Mouse (Mus musculus) midbrain, embryonic 13.5 days (tissue): ENCODE measurements around the gene Dynlt1b. TPM values are rescaled to one million over a fixed set of nuclear protein-coding genes. Genes with fewer than 3 reads are reported as not detected.
"Not testable (repeated sequence)": the region's sequence is repeated elsewhere in the genome, so short reads cannot be mapped to it uniquely, and the experiment has no call there.

ENCODE experiments used
- ATAC-seq: fragments of 200-750 bp; cut with Nextera tagmentation; 2 replicates; pipeline ENCODE4 v1.8.0; 2017; ENCODE audit warnings: mild to moderate bottlenecking, moderate TSS enrichment, moderate library complexity
- H3K27ac ChIP-seq: fragments of 300-500 bp; sonication (generic); 2 replicates; pipeline ENCODE4 v1.5.1; 2015; ENCODE audit warnings: inconsistent platforms, mild to moderate bottlenecking, moderate library complexity
- H3K27me3 ChIP-seq: fragments of 300-500 bp; sonication (generic); 2 replicates; pipeline ENCODE4 v1.6.1; 2015; ENCODE audit warnings: mild to moderate bottlenecking, inconsistent platforms
- H3K36me3 ChIP-seq: fragments of 300-500 bp; sonication (generic); 2 replicates; pipeline ENCODE4 v1.6.1; 2015; ENCODE audit warnings: mild to moderate bottlenecking, inconsistent platforms
- H3K4me1 ChIP-seq: fragments of 300-500 bp; sonication (generic); replicated peaks from 2 replicates; pipeline ENCODE4 v1.6.1; 2015; ENCODE audit warnings: inconsistent platforms
- H3K4me2 ChIP-seq: fragments of 300-500 bp; sonication (generic); replicated peaks from 2 replicates; pipeline ENCODE4 v1.6.1; 2015; ENCODE audit warnings: moderate library complexity, mild to moderate bottlenecking, inconsistent platforms
- H3K4me3 ChIP-seq: fragments of 300-500 bp; sonication (generic); replicated peaks from 2 replicates; pipeline ENCODE4 v1.5.1; 2015; ENCODE audit warnings: mild to moderate bottlenecking, inconsistent platforms
- H3K9ac ChIP-seq: fragments of 300-500 bp; sonication (generic); replicated peaks from 2 replicates; pipeline ENCODE4 v1.6.1; 2015; ENCODE audit warnings: mild to moderate bottlenecking, inconsistent platforms
- H3K9me3 ChIP-seq: fragments of 300-500 bp; sonication (generic); 2 replicates; pipeline ENCODE4 v1.6.1; 2016; ENCODE audit warnings: mild to moderate bottlenecking, inconsistent platforms
- WGBS: fragments of 180-500 bp; shearing (Covaris S2); methylation state at CpG from one replicate; pipeline ENCODE4 v1.1.7; 2015; 5-methylcytosine and 5-hydroxymethylcytosine counted together
- polyA plus RNA-seq: library from polyadenylated mRNA; unstranded; fragments of >200 nt; fragmentation: Nextera tagmentation; extraction: Ambion mirVana; gene quantifications from 2 replicates; pipeline ENCODE4 v1.2.1, GENCODE M21; 2015

The Dynlt1b gene
- polyA plus RNA-seq, 1 experiment from 2014 or later, result 1,193 TPM

DNA sequence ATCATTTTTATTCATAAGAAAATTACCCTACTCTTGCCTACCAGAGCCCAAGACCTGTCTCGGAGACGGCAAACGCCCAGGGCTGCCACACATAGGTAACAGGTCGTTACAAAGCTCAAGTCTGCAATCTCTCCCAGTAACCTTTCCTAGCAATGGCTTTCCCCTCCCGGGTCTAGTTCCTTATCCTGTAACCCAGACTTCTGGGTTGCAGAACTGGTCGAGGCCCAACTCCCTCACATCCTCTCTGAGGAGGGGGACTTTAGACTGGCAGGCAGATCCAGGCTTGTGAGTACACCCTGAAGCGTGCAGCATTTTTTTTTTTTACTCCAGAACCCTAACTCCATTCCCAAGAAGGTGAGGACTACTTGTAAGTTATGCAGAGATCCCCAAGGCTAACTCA is 46.0 kb downstream of the Dynlt1b start:
- not testable (repeated sequence) for H3K27ac ChIP-seq, H3K27me3 ChIP-seq, H3K9me3 ChIP-seq, H3K36me3 ChIP-seq
- peak overlapping the region; percentile 78 for H3K9ac ChIP-seq
- peak; percentile 3; the same call in 1 of the 2 replicates for ATAC-seq
- H3K4me3 ChIP-seq, result peak overlapping the region; percentile 58
- WGBS, result 63% methylated on average over 7 of the region's 7 CpGs
- peaks cover 14% of the 10 kb centered on the region for H3K4me1 ChIP-seq
- peak overlapping the region; percentile 72 for H3K4me2 ChIP-seq

DNA sequence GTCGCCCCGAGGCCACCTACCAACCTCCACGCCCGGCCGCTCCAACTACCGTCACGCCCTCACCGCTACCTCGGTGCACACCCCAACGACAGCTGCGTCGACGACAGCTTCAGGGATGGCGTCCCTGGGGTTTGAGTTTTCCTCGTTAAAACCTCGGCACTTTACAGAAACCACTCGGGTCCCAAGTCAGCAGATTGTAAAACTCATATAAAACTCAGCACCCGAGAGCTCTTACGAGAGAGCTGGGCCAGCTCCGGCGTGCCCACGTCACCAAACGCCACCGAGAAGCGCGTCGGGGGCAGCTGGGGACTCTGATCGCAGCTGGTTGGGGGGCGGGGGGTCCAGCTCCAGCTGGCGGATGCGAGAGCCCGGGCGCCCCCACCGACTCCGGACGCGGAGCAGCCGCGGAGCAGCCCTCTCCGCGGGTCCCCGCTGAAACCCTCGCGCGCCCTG is 46.6 kb downstream of the Dynlt1b start:
- H3K4me2 ChIP-seq, result peak overlapping the region; percentile 72
- ATAC-seq, result peak; percentile 78
- H3K27ac ChIP-seq, result peak overlapping the region; percentile 75
- peak overlapping the region; percentile 78 for H3K9ac ChIP-seq
- H3K4me1 ChIP-seq, result peaks cover 14% of the 10 kb centered on the region
- H3K27me3 ChIP-seq, H3K36me3 ChIP-seq, H3K9me3 ChIP-seq: not testable (repeated sequence)
- WGBS, result under 1% methylated on average over 45 of the region's 45 CpGs
- H3K4me3 ChIP-seq, result peak overlapping the region; percentile 58

DNA sequence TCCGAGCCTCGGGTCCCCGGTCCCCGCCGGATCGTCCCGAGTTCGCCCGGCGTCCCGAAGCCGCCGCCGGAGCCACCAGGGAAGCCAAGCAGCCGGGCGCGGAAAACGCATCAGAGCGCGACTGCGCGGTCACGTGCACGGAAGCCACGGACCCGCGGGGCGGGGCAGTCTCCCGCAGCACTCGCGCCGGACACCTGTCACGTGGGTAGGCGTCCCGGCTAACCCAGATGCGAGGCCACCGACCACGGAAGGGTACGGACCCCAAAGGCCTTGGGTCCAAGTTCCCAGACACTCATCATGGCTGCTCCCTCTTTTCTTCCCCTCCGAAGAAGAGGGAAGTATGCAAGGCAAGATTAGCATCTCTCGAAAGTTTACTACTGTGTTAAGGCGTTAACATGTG is 47.1 kb downstream of the Dynlt1b start:
- H3K36me3 ChIP-seq, H3K27me3 ChIP-seq, H3K9me3 ChIP-seq: not testable (repeated sequence)
- H3K4me2 ChIP-seq, result peak overlapping the region; percentile 72
- 1% methylated on average over 36 of the region's 42 CpGs for WGBS
- H3K4me3 ChIP-seq, result peak overlapping the region; percentile 58
- ATAC-seq, result peak; percentile 78
- peaks cover 14% of the 10 kb centered on the region for H3K4me1 ChIP-seq
- H3K9ac ChIP-seq, result peak overlapping the region; percentile 78
- peak overlapping the region; percentile 75 for H3K27ac ChIP-seq

DNA sequence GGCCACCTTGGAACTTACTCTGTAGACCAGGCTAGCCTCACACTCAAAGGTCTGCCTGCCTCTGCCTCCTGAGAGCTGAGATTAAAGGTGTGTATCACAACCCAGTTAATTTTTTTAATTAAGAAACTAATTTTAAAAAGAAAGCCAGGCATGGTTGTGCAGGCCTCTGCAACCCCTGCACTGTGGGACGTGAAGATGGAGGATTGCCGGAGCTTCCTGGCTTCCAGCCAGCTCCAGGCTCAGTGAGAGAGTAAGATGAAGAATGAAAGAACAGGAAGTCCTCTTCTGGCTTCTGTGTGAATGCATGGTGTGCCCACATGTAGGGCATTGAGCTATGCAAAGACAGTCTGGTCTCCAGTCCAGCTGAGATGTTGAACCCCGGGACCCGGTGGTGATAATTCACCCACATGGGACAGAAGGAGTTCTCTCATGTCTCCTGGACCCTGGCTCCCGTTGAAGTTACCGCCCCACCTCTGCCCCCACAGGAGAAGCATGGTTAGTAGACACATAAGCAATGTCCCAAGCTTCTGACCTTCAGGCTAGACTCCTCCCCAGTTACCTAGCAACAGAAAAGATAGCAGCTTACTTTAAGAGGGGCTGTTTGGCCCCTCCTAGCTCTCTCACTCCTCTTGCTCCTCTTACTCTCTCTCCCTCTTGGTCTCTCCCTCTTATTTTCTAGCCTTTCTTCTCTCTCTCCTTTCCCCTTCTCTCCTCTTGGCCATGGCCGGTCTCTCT is 51.1 kb downstream of the Dynlt1b start:
- not testable (repeated sequence) for H3K4me1 ChIP-seq, H3K36me3 ChIP-seq, ATAC-seq, H3K27ac ChIP-seq, H3K9me3 ChIP-seq, H3K4me2 ChIP-seq, H3K9ac ChIP-seq, H3K4me3 ChIP-seq, H3K27me3 ChIP-seq
- 78% methylated on average over 5 of the region's 7 CpGs for WGBS

DNA sequence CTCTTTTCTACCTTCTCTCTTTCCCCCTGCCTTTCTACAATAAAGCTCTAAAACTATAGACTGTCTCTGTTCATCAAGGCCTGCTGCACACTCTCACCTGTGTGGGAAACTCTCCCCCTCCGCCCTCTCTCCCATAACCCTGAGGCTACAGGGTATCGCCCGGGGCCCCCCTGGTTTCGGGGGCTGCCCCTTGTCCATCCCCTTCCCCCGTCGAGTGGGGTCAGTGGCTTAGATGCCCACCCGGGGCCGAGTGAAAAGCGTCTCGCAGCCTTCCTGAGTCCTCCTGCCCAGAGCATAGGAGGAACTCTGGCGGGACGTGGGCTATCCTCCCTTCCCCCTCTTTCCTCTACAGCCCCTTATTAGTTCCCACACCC is 51.7 kb downstream of the Dynlt1b start:
- not testable (repeated sequence) for H3K36me3 ChIP-seq, H3K4me2 ChIP-seq, ATAC-seq, H3K9ac ChIP-seq, H3K4me1 ChIP-seq, H3K27ac ChIP-seq, H3K9me3 ChIP-seq, H3K27me3 ChIP-seq, H3K4me3 ChIP-seq
- 81% methylated on average over 12 of the region's 12 CpGs for WGBS

DNA sequence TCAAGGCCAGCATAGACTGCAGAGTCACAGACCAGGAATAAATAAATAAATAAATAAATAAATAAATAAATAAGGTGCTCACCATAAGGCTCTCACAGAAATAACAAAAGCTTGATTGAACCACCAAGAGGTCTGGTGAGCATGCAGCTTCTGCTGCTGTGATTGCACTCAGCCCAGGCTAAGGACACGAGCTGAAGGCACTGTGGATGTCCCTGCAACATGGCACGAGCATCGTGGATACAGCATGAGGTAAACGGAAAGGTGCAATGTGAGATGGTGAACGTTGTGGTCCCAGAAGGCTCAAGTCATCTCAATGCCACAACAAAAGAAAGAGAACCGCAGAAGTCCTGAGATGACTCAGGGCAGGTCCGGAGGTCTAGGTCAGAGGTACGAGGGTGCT is 52.3 kb downstream of the Dynlt1b start:
- not testable (repeated sequence) for H3K27ac ChIP-seq, H3K4me2 ChIP-seq, H3K4me3 ChIP-seq, H3K4me1 ChIP-seq, H3K9ac ChIP-seq, H3K27me3 ChIP-seq, ATAC-seq, H3K36me3 ChIP-seq, H3K9me3 ChIP-seq
- WGBS, result 90% methylated on average over 8 of the region's 8 CpGs

Other genes with a start within 250 kb of the Dynlt1b start
- 32.5 and 33.7 TPM in 2 replicates for gene Tmem181a, start 173.3 kb upstream of the Dynlt1b start, polyA plus RNA-seq
- gene Dynlt1a, start 112.6 kb upstream of the Dynlt1b start, polyA plus RNA-seq, result 48.2 and 53.2 TPM in 2 replicates
- 84.2 and 93.2 TPM in 2 replicates for gene Dynlt1c, start 171.6 kb downstream of the Dynlt1b start, polyA plus RNA-seq
- gene Dynlt1f, start 225.8 kb downstream of the Dynlt1b start, polyA plus RNA-seq, result 334 and 365 TPM in 2 replicates
- gene Sytl3, start 229.0 kb downstream of the Dynlt1b start, polyA plus RNA-seq, result 0.22 and 0.35 TPM in 2 replicates